Mouse (Mus musculus) neutrophil, adult 83 days (primary cell): ENCODE measurements around the gene Gp5. TPM values are rescaled to one million over a fixed set of nuclear protein-coding genes. Genes with fewer than 3 reads are reported as not detected.

Experiments
- total RNA-seq, 2 experiments: library from RNA; stranded (reverse); gene quantifications; one replicate each; pipeline ENCODE4 v1.2.4; 2023

The Gp5 gene
- 1 to 10 TPM; 1.1 to 1.4 TPM for total RNA-seq

GRCm38 (mm10) chr16:30310647-30311046, at the start of gene Gp5:
TSS of gene Gp5 (minus strand) at chr16:30310779.

GRCm38 (mm10) chr16:30282844-30283495, 27.6 kb downstream of the Gp5 start, which contains the start of gene Lrrc15:
TSS of gene Lrrc15 (minus strand) at chr16:30283256.

GRCm38 (mm10) chr16:30267359-30267758, 43.2 kb downstream of the Gp5 start, which contains the start of gene Cpn2:
TSS of gene Cpn2 (minus strand) at chr16:30267499.

Other genes starting within 250 kb of the Gp5 start
- under 1 TPM; 0.73 to 0.75 TPM for gene Hes1, start 246.4 kb downstream of the Gp5 start, total RNA-seq
- gene Cpn2, start 43.3 kb downstream of the Gp5 start, total RNA-seq, result not detected
- gene Lrrc15, start 27.5 kb downstream of the Gp5 start, total RNA-seq, result not detected
- gene Atp13a3, start 95.2 kb upstream of the Gp5 start, total RNA-seq, result 10 to 100 TPM; 75.0 to 77.6 TPM
- gene Tmem44, start 240.1 kb upstream of the Gp5 start, total RNA-seq, result not detected